Mouse (Mus musculus): Measurements from ENCODE around the gene Cdh1. TPM values are rescaled to one million over a fixed set of nuclear protein-coding genes. Genes with fewer than 3 reads are reported as not detected.
"Not testable (repeated sequence)": the region's sequence is repeated elsewhere in the genome, so short reads cannot be mapped to it uniquely, and the experiment has no call there.

The Cdh1 gene
- polyA plus RNA-seq, 1 experiment from 2014 or later = 19.8 TPM

DNA sequence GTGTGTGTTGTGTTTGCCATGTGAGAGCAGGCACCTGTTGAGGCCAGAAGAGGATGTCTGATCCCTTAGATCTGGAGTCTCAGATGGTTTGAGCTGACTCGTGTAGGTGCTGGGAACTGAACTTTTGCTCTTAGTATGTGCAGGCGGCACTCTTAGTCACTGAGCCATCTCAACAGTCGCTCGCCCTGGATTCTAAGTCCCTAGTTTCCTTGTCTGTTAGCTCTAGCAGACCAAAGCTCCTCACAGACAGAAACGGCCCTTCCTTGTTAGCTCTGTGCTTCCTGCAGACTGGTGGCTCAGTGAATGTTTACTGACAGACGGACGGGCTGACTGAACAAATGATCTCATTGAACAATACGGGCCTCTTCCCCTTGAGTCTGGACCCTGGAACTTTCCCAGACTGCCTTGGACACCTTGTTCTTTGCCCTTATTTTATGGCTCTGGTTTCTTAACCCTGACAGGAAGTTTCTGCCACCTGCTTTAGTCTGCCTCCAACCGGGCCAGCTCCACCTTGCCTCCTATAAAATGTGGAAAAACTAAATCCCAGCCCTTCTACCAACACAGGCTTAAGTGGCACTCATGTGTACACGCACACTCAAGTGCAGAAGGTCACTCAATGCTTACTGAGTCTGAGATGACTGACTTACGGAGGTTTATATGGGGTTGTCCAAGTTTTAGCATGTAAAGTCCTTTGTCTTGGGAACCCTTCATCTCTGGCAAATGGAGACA, 18.0 kb upstream of the Cdh1 start:
- Histone ChIP-seq H3K9ac (replicated peaks; ENCODE audit: low read length) (no peak overlapping the region), H3K36me3 (replicated peaks; ENCODE audit: control insufficient read depth, insufficient read depth, low read depth, low read length) (no peaks in the 10 kb centered on the region), H3K27me3 (ENCODE audit: control insufficient read depth, insufficient read depth, low read length) (no peaks in the 10 kb centered on the region), H3K9me3 (replicated peaks; ENCODE audit: control insufficient read depth, low read length) (no peaks in the 10 kb centered on the region), H3K4me2 (ENCODE audit: low read depth, low read length) (no peak overlapping the region), H3K4me1 (ENCODE audit: control insufficient read depth, insufficient read depth, low read length) (no peaks in the 10 kb centered on the region), H3K27ac (replicated peaks; ENCODE audit: low read depth, low read length) (no peak overlapping the region), H3K4me3 (ENCODE audit: low read depth, low read length) (no peak overlapping the region)
- ATAC-seq (replicated peaks; ENCODE audit: insufficient number of reproducible peaks, low FRiP score, low TSS enrichment, low read depth) = no peak
- no peak for DNase-seq (ENCODE audit: low spot score)
- WGBS = 72% methylated on average over 11 of the region's 11 CpGs

DNA sequence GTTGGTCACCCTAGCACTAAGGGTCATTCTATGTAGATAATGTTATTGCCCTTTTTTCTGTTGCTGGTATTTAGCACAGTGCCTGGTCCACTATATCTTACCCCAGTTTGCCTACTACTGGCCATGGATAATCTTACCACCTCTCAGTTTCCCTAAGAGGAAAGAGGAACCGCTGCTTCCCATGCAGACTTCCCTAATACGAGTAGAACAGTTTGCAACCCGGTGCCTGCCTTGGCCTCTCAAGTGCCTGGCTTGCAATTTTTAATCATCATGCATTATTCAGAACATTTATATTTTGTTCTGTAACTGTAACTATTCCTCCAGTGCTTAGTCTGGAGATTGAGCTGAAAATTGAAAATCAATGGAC, 17.5 kb upstream of the Cdh1 start:
- Histone ChIP-seq H3K9ac (replicated peaks; ENCODE audit: low read length) (no peak overlapping the region), H3K4me3 (ENCODE audit: low read depth, low read length) (no peak overlapping the region), H3K4me2 (ENCODE audit: low read depth, low read length) (no peak overlapping the region), H3K27ac (replicated peaks; ENCODE audit: low read depth, low read length) (no peak overlapping the region), H3K4me1 (ENCODE audit: control insufficient read depth, insufficient read depth, low read length) (no peaks in the 10 kb centered on the region), H3K36me3 (replicated peaks; ENCODE audit: control insufficient read depth, insufficient read depth, low read depth, low read length) (no peaks in the 10 kb centered on the region), H3K27me3 (ENCODE audit: control insufficient read depth, insufficient read depth, low read length) (no peaks in the 10 kb centered on the region), H3K9me3 (replicated peaks; ENCODE audit: control insufficient read depth, low read length) (no peaks in the 10 kb centered on the region)
- ATAC-seq (replicated peaks; ENCODE audit: insufficient number of reproducible peaks, low FRiP score, low TSS enrichment, low read depth) = no peak
- DNase-seq (ENCODE audit: low spot score) = no peak
- WGBS = 84% methylated on average over 3 of the region's 3 CpGs

DNA sequence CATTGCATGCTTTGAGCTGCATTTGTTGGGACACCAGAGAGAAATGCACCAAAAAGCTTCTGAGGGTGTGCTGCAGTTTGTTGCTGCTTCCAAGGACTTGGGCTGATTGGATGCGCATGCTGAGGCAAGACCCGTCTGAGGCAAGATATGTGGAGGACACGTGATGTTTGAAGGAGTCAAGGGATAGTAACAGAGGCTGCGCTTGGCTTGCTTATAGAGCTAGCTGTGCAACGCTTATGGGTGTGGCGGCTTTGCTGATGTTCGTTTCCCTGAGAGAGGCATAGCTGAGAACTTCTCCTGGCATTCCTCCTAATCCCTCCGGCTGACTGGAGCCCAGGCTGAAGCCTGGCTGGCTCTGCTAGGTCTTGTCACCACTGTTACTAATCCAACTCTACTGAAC, 16.3 kb upstream of the Cdh1 start:
- no peaks in the 10 kb centered on the region for H3K4me1 ChIP-seq (ENCODE audit: control insufficient read depth, insufficient read depth, low read length)
- H3K4me3 ChIP-seq (ENCODE audit: low read depth, low read length) = no peak overlapping the region
- H3K9me3 ChIP-seq (replicated peaks; ENCODE audit: control insufficient read depth, low read length) = no peaks in the 10 kb centered on the region
- H3K27me3 ChIP-seq (ENCODE audit: control insufficient read depth, insufficient read depth, low read length) = no peaks in the 10 kb centered on the region
- WGBS = 86% methylated on average over 8 of the region's 8 CpGs
- DNase-seq (ENCODE audit: low spot score) = no peak
- no peak overlapping the region for H3K27ac ChIP-seq (replicated peaks; ENCODE audit: low read depth, low read length)
- H3K9ac ChIP-seq (replicated peaks; ENCODE audit: low read length) = no peak overlapping the region
- H3K4me2 ChIP-seq (ENCODE audit: low read depth, low read length) = no peak overlapping the region
- no peak for ATAC-seq (replicated peaks; ENCODE audit: insufficient number of reproducible peaks, low FRiP score, low TSS enrichment, low read depth)
- H3K36me3 ChIP-seq (replicated peaks; ENCODE audit: control insufficient read depth, insufficient read depth, low read depth, low read length) = no peaks in the 10 kb centered on the region

DNA sequence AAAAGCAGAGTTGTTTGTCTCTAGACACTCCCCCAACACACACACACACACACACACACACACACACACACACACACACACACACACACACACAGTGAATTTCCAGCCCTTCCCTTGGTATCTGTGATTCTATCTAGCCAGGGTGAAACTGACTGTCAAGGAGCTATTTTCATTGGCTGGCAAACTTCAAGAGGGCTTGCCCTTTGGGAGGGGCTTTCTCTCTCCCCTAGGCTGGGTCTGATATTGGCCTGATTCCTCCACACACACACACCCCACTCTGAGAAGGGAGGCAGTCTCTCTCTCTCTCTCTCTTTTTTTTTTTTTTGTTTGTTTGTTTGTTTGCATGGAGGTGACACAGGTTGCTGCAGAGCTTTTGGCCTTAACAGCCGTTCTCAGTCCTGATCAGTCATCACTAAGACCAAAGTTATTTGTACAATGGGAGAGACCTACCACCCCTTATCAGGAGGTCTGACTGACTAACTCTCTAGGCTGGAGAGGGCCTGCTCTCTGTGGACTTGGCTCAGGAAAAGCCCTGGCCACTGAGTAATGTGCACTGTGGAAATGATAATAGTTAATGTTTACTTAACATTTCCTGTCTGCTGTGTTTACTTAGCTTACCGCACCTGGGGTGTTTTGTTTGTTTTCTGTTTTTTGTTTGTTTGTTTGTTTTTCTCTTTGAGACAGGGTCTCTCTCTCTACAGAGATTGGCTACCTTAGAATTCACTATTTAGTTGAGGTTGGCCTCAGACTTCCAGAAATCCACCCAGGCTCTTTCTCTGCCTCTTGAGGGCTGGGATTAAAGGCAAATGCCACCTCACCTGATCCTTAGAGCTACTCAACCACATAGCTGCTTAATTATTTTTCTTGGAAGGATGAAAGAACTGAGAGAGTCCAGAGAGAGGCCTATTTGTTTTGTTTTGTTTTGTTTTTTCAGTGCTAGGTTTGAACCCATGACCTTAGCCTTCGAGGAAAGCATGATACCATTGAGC, 14.4 kb upstream of the Cdh1 start:
- Histone ChIP-seq H3K36me3 (replicated peaks; ENCODE audit: control insufficient read depth, insufficient read depth, low read depth, low read length) (no peaks in the 10 kb centered on the region), H3K9ac (replicated peaks; ENCODE audit: low read length) (no peak overlapping the region), H3K4me3 (ENCODE audit: low read depth, low read length) (no peak overlapping the region), H3K9me3 (replicated peaks; ENCODE audit: control insufficient read depth, low read length) (no peaks in the 10 kb centered on the region), H3K4me2 (ENCODE audit: low read depth, low read length) (no peak overlapping the region), H3K27ac (replicated peaks; ENCODE audit: low read depth, low read length) (no peak overlapping the region), H3K27me3 (ENCODE audit: control insufficient read depth, insufficient read depth, low read length) (no peaks in the 10 kb centered on the region), H3K4me1 (ENCODE audit: control insufficient read depth, insufficient read depth, low read length) (no peaks in the 10 kb centered on the region)
- DNase-seq (ENCODE audit: low spot score) (no peak), ATAC-seq (replicated peaks; ENCODE audit: insufficient number of reproducible peaks, low FRiP score, low TSS enrichment, low read depth) (no peak)
- 51% methylated on average over 3 of the region's 3 CpGs for WGBS

DNA sequence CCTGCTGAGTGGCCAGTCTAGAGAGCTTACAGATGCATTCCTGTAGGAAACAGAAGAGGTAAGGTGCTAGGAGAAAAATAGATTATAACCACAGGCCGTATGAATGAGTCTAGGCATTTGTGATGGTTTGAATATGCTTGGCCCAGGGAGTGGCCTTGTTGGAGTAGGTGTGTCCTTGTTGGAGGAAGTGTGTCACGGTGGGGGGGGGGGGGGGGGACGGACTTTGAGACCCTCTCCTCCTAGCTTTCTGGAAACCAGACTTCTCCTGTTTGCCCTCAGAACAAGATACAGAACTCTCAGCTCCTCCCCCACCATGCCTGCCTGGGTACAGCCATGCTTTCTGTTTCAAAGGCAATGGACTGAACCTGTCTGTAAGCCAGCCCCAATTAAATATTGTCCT, 10.7 kb upstream of the Cdh1 start:
- Histone ChIP-seq H3K9ac (replicated peaks; ENCODE audit: low read length) (no peak overlapping the region), H3K36me3 (replicated peaks; ENCODE audit: control insufficient read depth, insufficient read depth, low read depth, low read length) (no peaks in the 10 kb centered on the region), H3K4me1 (ENCODE audit: control insufficient read depth, insufficient read depth, low read length) (no peaks in the 10 kb centered on the region), H3K4me2 (ENCODE audit: low read depth, low read length) (no peak overlapping the region), H3K27me3 (ENCODE audit: control insufficient read depth, insufficient read depth, low read length) (no peaks in the 10 kb centered on the region), H3K9me3 (replicated peaks; ENCODE audit: control insufficient read depth, low read length) (no peaks in the 10 kb centered on the region), H3K4me3 (ENCODE audit: low read depth, low read length) (no peak overlapping the region), H3K27ac (replicated peaks; ENCODE audit: low read depth, low read length) (no peak overlapping the region)
- ATAC-seq (replicated peaks; ENCODE audit: insufficient number of reproducible peaks, low FRiP score, low TSS enrichment, low read depth) = no peak
- DNase-seq (ENCODE audit: low spot score) = no peak
- WGBS = 65% methylated on average over 3 of the region's 3 CpGs

DNA sequence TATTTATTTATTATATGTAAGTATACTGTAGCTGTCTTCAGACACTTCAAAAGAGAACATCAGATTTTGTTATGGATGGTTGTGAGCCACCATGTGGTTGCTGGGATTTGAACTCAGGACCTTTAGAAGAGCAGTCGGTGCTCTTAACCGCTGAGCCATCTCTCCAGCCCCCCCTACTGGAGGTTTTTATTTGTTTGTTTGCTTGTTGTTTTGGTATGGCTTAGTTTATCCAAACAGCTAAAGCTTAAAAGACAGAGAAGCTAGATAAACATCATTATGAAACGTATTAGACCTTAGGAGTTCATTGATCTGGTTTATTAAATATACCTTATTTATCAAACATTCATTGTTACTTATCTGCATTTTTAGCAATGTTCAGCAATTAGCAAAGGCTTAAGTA, 7.5 kb upstream of the Cdh1 start:
- not testable (repeated sequence) for ATAC-seq (replicated peaks; ENCODE audit: insufficient number of reproducible peaks, low FRiP score, low TSS enrichment, low read depth); H3K27me3 ChIP-seq (ENCODE audit: control insufficient read depth, insufficient read depth, low read length); H3K9ac ChIP-seq (replicated peaks; ENCODE audit: low read length); H3K4me2 ChIP-seq (ENCODE audit: low read depth, low read length); H3K36me3 ChIP-seq (replicated peaks; ENCODE audit: control insufficient read depth, insufficient read depth, low read depth, low read length); H3K4me1 ChIP-seq (ENCODE audit: control insufficient read depth, insufficient read depth, low read length); DNase-seq (ENCODE audit: low spot score); H3K27ac ChIP-seq (replicated peaks; ENCODE audit: low read depth, low read length); H3K4me3 ChIP-seq (ENCODE audit: low read depth, low read length); H3K9me3 ChIP-seq (replicated peaks; ENCODE audit: control insufficient read depth, low read length)
- WGBS = 95% methylated on average over 3 of the region's 3 CpGs

DNA sequence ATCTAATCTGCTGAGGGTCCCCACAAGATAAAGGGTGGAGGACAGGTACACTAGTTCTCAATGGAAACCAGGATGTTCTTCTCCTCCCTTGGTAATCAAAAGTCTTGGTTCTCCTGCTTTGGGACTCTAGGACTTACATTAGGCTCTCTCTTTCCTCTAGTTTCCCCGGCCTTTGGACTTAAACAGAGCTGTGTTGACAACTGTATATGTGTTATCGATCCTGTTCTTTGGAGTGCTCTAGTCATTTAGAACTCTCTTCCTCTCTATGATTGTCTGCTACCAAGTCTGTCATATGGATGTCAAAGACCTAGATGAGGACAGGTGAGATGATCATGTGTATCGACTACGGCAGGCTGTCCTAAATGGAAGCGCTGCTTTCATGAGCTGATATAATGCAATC, 6.1 kb upstream of the Cdh1 start:
- Histone ChIP-seq H3K4me3 (ENCODE audit: low read depth, low read length) (no peak overlapping the region), H3K4me2 (ENCODE audit: low read depth, low read length) (no peak overlapping the region), H3K27me3 (ENCODE audit: control insufficient read depth, insufficient read depth, low read length) (peaks cover 3% of the 10 kb centered on the region; the same call in 1 of the 2 replicates), H3K9me3 (replicated peaks; ENCODE audit: control insufficient read depth, low read length) (no peaks in the 10 kb centered on the region), H3K27ac (replicated peaks; ENCODE audit: low read depth, low read length) (no peak overlapping the region), H3K36me3 (replicated peaks; ENCODE audit: control insufficient read depth, insufficient read depth, low read depth, low read length) (no peaks in the 10 kb centered on the region), H3K9ac (replicated peaks; ENCODE audit: low read length) (no peak overlapping the region), H3K4me1 (ENCODE audit: control insufficient read depth, insufficient read depth, low read length) (no peaks in the 10 kb centered on the region)
- 94% methylated on average over 5 of the region's 5 CpGs for WGBS
- DNase-seq (ENCODE audit: low spot score) (no peak), ATAC-seq (replicated peaks; ENCODE audit: insufficient number of reproducible peaks, low FRiP score, low TSS enrichment, low read depth) (no peak)

Data from embryonic facial prominence, embryonic 11.5 days (tissue).